24 mouse cellular contexts compared by ENCODE assay signal in genomic region chr11:116969498-116969897, GRCm38 (mm10). TPM values are rescaled to one million over a fixed set of nuclear protein-coding genes. Genes with fewer than 3 reads are reported as not detected.
DNase-seq lines count a peak whose midpoint lies in the region; ATAC-seq lines count a peak whose summit lies in the region.
"Had no signal": no experiment of that assay in that cellular context is flagged by ENCODE, and none has a peak within 500 bp of the region (broad histone marks: within the 10 kb centered on the region; RNA-seq: fewer than 3 reads in every experiment).

No protein-coding gene starts in this region.

- no peak overlapping the region for H3K4me3 ChIP-seq in hindbrain, embryonic 12.5 days
- H3K4me3 ChIP-seq in hindbrain, embryonic 10.5 days = no peak overlapping the region
- no peak overlapping the region for H3K4me3 ChIP-seq in neural tube, embryonic 13.5 days
- no peak overlapping the region for H3K4me3 ChIP-seq in neural tube, embryonic 15.5 days (replicated peaks)
- H3K4me3 ChIP-seq: forebrain, embryonic 10.5 days; forebrain, embryonic 13.5 days; heart, embryonic 10.5 days; heart, embryonic 13.5 days; hindbrain, embryonic 15.5 days had no signal

- H3K27me3 ChIP-seq in hindbrain, embryonic 12.5 days = no peaks in the 10 kb centered on the region; the same call in 1 of the 2 replicates
- H3K27me3 ChIP-seq in hindbrain, embryonic 10.5 days (ENCODE audit: insufficient read depth, poor library complexity, severe bottlenecking) = no peaks in the 10 kb centered on the region
- no peaks in the 10 kb centered on the region for H3K27me3 ChIP-seq in neural tube, embryonic 13.5 days
- no peaks in the 10 kb centered on the region for H3K27me3 ChIP-seq in neural tube, embryonic 15.5 days (replicated peaks)
- H3K27me3 ChIP-seq: forebrain, embryonic 13.5 days; hindbrain, embryonic 15.5 days had no signal

- WGBS in hindbrain, embryonic 12.5 days = 66% methylated on average over 11 of the region's 11 CpGs
- WGBS in hindbrain, embryonic 10.5 days = 75% methylated on average over 11 of the region's 11 CpGs
- 65% methylated on average over 11 of the region's 11 CpGs for WGBS in neural tube, embryonic 13.5 days
- 63% methylated on average over 11 of the region's 11 CpGs for WGBS in neural tube, embryonic 15.5 days

- H3K36me3 ChIP-seq in hindbrain, embryonic 12.5 days = peaks cover 35% of the 10 kb centered on the region
- peaks cover 57% of the 10 kb centered on the region for H3K36me3 ChIP-seq in hindbrain, embryonic 10.5 days
- H3K36me3 ChIP-seq in neural tube, embryonic 13.5 days = peaks cover 46% of the 10 kb centered on the region
- peaks cover 21% of the 10 kb centered on the region for H3K36me3 ChIP-seq in neural tube, embryonic 15.5 days
- H3K36me3 ChIP-seq: heart, embryonic 10.5 days; heart, embryonic 13.5 days had no signal

- no peak overlapping the region for H3K9ac ChIP-seq in hindbrain, embryonic 12.5 days
- H3K9ac ChIP-seq in neural tube, embryonic 13.5 days = no peak overlapping the region
- no peak overlapping the region for H3K9ac ChIP-seq in neural tube, embryonic 15.5 days (replicated peaks)
- H3K9ac ChIP-seq: forebrain, embryonic 13.5 days; heart, embryonic 13.5 days; hindbrain, embryonic 15.5 days had no signal

- no peaks in the 10 kb centered on the region for H3K9me3 ChIP-seq in hindbrain, embryonic 12.5 days (replicated peaks)
- no peaks in the 10 kb centered on the region for H3K9me3 ChIP-seq in hindbrain, embryonic 10.5 days
- no peaks in the 10 kb centered on the region for H3K9me3 ChIP-seq in neural tube, embryonic 13.5 days
- H3K9me3 ChIP-seq in neural tube, embryonic 15.5 days (replicated peaks) = no peaks in the 10 kb centered on the region
- H3K9me3 ChIP-seq: forebrain, embryonic 10.5 days; forebrain, embryonic 13.5 days; heart, embryonic 10.5 days; heart, embryonic 13.5 days; hindbrain, embryonic 15.5 days had no signal

- peaks cover 44% of the 10 kb centered on the region for H3K4me1 ChIP-seq in hindbrain, embryonic 12.5 days
- H3K4me1 ChIP-seq in hindbrain, embryonic 10.5 days (replicated peaks) = peaks cover 64% of the 10 kb centered on the region
- H3K4me1 ChIP-seq in neural tube, embryonic 13.5 days (replicated peaks) = peaks cover 71% of the 10 kb centered on the region
- peaks cover 35% of the 10 kb centered on the region for H3K4me1 ChIP-seq in neural tube, embryonic 15.5 days

- no peak overlapping the region for H3K4me2 ChIP-seq in hindbrain, embryonic 12.5 days (replicated peaks)
- no peak overlapping the region for H3K4me2 ChIP-seq in neural tube, embryonic 13.5 days
- no peak overlapping the region for H3K4me2 ChIP-seq in neural tube, embryonic 15.5 days
- H3K4me2 ChIP-seq: forebrain, embryonic 13.5 days; heart, embryonic 13.5 days; hindbrain, embryonic 15.5 days had no signal

- peak overlapping the region; percentile 18; the same call in 1 of the 2 replicates for H3K27ac ChIP-seq in hindbrain, embryonic 12.5 days
- no peak overlapping the region for H3K27ac ChIP-seq in hindbrain, embryonic 10.5 days
- H3K27ac ChIP-seq in neural tube, embryonic 13.5 days (replicated peaks) = peak overlapping the region; percentile 49; the same call in 1 of the 2 replicates
- no peak overlapping the region for H3K27ac ChIP-seq in neural tube, embryonic 15.5 days (replicated peaks)
- H3K27ac ChIP-seq: forebrain, embryonic 10.5 days; forebrain, embryonic 13.5 days; heart, embryonic 10.5 days; heart, embryonic 13.5 days; hindbrain, embryonic 15.5 days had no signal

- DNase-seq in hindbrain, embryonic 10.5 days (ENCODE audit: low spot score) = no peak
- DNase-seq in ZHBTc4 (ENCODE audit: low read depth, low spot score) = peak; percentile 39
- DNase-seq in ovary, adult 18-20 months (ENCODE audit: low spot score) = no peak
- no peak for DNase-seq in right cerebral cortex, postnatal 14 days
- DNase-seq: adrenal gland, adult 2 months; adrenal gland, postnatal 14 days; B cell, adult 2 months; cerebellum, adult 11-12 months; cerebellum, adult 8-10 months; cerebellum, postnatal 10 days; gastrocnemius, postnatal 25 days; heart, adult 18-20 months; heart, postnatal 14 days; heart, postnatal 4 days had no signal

- no peak for ATAC-seq in hindbrain, embryonic 12.5 days (ENCODE audit: low FRiP score)
- ATAC-seq in neural tube, embryonic 13.5 days (ENCODE audit: low read depth) = no peak
- ATAC-seq in neural tube, embryonic 15.5 days (ENCODE audit: low FRiP score) = no peak
- ATAC-seq: forebrain, embryonic 13.5 days; forebrain, embryonic 16.5 days; intestine, postnatal 0 days had no signal

RNA-seq across cellular contexts. Expression of gene Mgat5b, which starts 50.8 kb away (rescaled TPM):
- polyA plus RNA-seq in hindbrain, embryonic 12.5 days (2016; fragmentation: Nextera tagmentation; extraction: Ambion mirVana) = 23.8 TPM in 2 replicates
- polyA plus RNA-seq in hindbrain, embryonic 10.5 days (2016; fragmentation: Nextera tagmentation; extraction: Ambion mirVana) = 6.3 and 12.8 TPM in 2 replicates
- 28.4 and 28.5 TPM in 2 replicates for polyA plus RNA-seq in neural tube, embryonic 13.5 days (2015; fragmentation: Nextera tagmentation; extraction: Ambion mirVana)
- polyA plus RNA-seq in neural tube, embryonic 15.5 days (2015; fragmentation: Nextera tagmentation; extraction: Ambion mirVana) = 20.1 and 25.0 TPM in 2 replicates

Comparison
In these comparisons a context has a peak if more than half of its experiments do, and no peak if none do; other contexts are left out.
1. H3K27ac ChIP-seq: peak in hindbrain, embryonic 12.5 days (single experiment) and neural tube, embryonic 13.5 days (single experiment); none in hindbrain, embryonic 10.5 days (single experiment) and neural tube, embryonic 15.5 days (single experiment).